Mouse (Mus musculus): Measurements from ENCODE around the gene Pdk2.

DNA sequence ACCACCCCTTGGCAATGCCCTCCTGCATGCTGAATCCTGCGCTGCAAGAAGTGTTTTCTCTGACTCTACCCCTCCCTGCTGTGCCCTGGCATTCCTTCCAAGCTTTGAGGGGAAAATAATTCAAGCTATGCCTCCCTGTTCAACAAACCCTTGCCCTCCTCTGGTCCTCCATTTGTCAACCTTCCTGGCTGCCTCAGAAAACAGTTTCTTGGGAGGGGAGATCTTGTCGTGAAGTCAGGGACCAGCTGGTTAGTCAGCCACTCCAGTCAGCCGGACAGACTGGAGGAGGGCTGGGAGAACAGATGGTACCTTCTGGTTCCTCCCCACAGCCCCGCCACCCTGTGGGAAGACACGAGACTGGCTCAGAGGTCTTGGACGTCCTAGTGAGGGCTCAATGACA is 3.8 kb downstream of the Pdk2 start:
- TF ChIP-seq POLR2A (IDR thresholded peaks at IDR 0.05; ENCODE audit: borderline replicate concordance, insufficient read depth, low read length) (no peak), CTCF (IDR thresholded peaks at IDR 0.05; ENCODE audit: borderline replicate concordance, insufficient read depth, low read depth, low read length) (peak; percentile 19; the same call in 1 of the 2 replicates)

All from cerebellum, adult 2 months (tissue).